In the genomic region with DNA sequence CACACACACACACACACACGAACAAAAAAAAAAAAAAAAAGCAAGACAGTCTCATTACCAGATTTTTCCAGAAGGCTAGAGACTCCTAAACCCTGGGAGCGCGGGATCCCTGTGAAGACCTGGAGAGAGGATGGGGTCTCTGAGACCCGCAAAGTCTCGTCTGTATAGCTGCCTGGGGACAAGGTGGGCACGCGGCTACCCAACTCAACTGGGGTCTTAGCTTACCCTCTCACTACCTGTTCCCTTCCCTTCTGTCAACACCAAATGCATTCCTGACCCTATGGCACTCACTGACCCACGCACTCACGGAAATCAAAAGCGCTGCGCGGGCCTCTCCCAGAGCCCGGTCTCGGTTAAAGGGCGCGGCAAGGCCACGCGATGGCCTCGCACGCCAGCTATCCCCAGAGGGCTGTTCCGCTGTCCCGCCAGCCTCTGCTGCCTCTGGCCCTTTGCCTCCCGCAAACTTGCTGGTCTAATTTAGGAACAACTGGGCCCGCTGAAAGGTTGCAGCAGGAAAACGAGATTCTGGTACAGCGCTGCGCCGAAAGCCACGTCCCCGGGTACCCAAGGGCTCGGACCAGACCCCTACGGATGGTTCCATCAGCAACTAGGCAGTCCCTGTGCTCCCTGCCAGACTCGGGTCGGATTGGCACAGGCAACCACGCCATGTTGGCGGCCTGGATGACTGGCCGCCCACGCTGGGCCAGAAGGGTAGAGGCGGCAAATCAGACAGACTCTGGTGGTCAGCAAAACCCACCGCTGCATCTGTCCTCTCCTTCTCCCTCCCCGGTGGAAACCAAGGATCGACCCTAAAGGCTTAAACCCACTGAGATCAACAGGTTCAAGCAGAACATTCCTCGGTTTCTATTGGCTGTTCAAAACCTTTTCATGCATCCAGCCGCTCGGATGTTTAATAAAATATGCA, we compare ENCODE assay signal across 9 mouse cellular contexts. TPM values are rescaled to one million over a fixed set of nuclear protein-coding genes. Genes with fewer than 3 reads are reported as not detected.
DNase-seq lines count a peak whose midpoint lies in the region; ATAC-seq lines count a peak whose summit lies in the region.
"Had no signal": no experiment of that assay in that cellular context is flagged by ENCODE, and none has a peak within 500 bp of the region (broad histone marks: within the 10 kb centered on the region; RNA-seq: fewer than 3 reads in every experiment).

No protein-coding gene starts in this region.

- H3K27me3 ChIP-seq in lung, embryonic 15.5 days = peaks cover 89% of the 10 kb centered on the region
- peaks cover 100% of the 10 kb centered on the region for H3K27me3 ChIP-seq in embryonic facial prominence, embryonic 10.5 days (replicated peaks; ENCODE audit: low read depth, poor library complexity, severe bottlenecking)
- peaks cover 63% of the 10 kb centered on the region for H3K27me3 ChIP-seq in heart, embryonic 16.5 days (ENCODE audit: control insufficient read depth, insufficient read depth, low read length)
- peaks cover 100% of the 10 kb centered on the region for H3K27me3 ChIP-seq in midbrain, embryonic 10.5 days (ENCODE audit: low read depth, poor library complexity, severe bottlenecking)

- no peaks in the 10 kb centered on the region for H3K36me3 ChIP-seq in lung, embryonic 15.5 days
- H3K36me3 ChIP-seq in embryonic facial prominence, embryonic 10.5 days (replicated peaks) = no peaks in the 10 kb centered on the region
- H3K36me3 ChIP-seq in heart, embryonic 16.5 days (ENCODE audit: control insufficient read depth, insufficient read depth) = no peaks in the 10 kb centered on the region
- H3K36me3 ChIP-seq in midbrain, embryonic 10.5 days = no peaks in the 10 kb centered on the region
- H3K36me3 ChIP-seq: liver, embryonic 15.5 days had no signal

- WGBS in lung, embryonic 15.5 days = 1% methylated on average over 44 of the region's 45 CpGs
- WGBS in embryonic facial prominence, embryonic 10.5 days = under 1% methylated on average over 45 of the region's 45 CpGs
- WGBS in heart, embryonic 16.5 days = 3% methylated on average over 45 of the region's 45 CpGs
- 1% methylated on average over 44 of the region's 45 CpGs for WGBS in midbrain, embryonic 10.5 days

- peaks cover 27% of the 10 kb centered on the region for H3K4me1 ChIP-seq in lung, embryonic 15.5 days
- H3K4me1 ChIP-seq in embryonic facial prominence, embryonic 10.5 days = peaks cover 50% of the 10 kb centered on the region
- peaks cover 16% of the 10 kb centered on the region for H3K4me1 ChIP-seq in heart, embryonic 16.5 days (ENCODE audit: control insufficient read depth, insufficient read depth, low read length)
- H3K4me1 ChIP-seq in midbrain, embryonic 10.5 days = peaks cover 48% of the 10 kb centered on the region

- H3K9me3 ChIP-seq in lung, embryonic 15.5 days = no peaks in the 10 kb centered on the region
- H3K9me3 ChIP-seq in embryonic facial prominence, embryonic 10.5 days = no peaks in the 10 kb centered on the region
- H3K9me3 ChIP-seq in heart, embryonic 16.5 days (replicated peaks; ENCODE audit: control insufficient read depth, low read length) = no peaks in the 10 kb centered on the region
- no peaks in the 10 kb centered on the region for H3K9me3 ChIP-seq in midbrain, embryonic 10.5 days (replicated peaks)
- H3K9me3 ChIP-seq: liver, embryonic 15.5 days had no signal

- no peak overlapping the region for H3K27ac ChIP-seq in lung, embryonic 15.5 days
- peak overlapping the region; percentile 52 for H3K27ac ChIP-seq in embryonic facial prominence, embryonic 10.5 days (replicated peaks)
- no peak overlapping the region for H3K27ac ChIP-seq in heart, embryonic 16.5 days (ENCODE audit: low read length)
- no peak overlapping the region; the same call in 1 of the 2 replicates for H3K27ac ChIP-seq in midbrain, embryonic 10.5 days (replicated peaks)
- H3K27ac ChIP-seq: liver, embryonic 15.5 days had no signal

- no peak overlapping the region for H3K9ac ChIP-seq in lung, embryonic 15.5 days
- no peak overlapping the region for H3K9ac ChIP-seq in heart, embryonic 16.5 days (ENCODE audit: low read length)
- H3K9ac ChIP-seq: liver, embryonic 15.5 days had no signal

- no peak for DNase-seq in lung, postnatal 25 days (ENCODE audit: low spot score)
- DNase-seq in embryonic facial prominence, embryonic 10.5 days (ENCODE audit: low spot score) = peak; percentile 58
- DNase-seq in midbrain, embryonic 10.5 days (ENCODE audit: low spot score) = peak; percentile 60
- no peak for DNase-seq in frontal cortex, postnatal 25 days (ENCODE audit: low spot score in 2 of 2)
- DNase-seq in layer of hippocampus, adult 8-10 months (ENCODE audit: low spot score in 2 of 2) = no peak
- no peak for DNase-seq in thymus, postnatal 36 days

- no peak for ATAC-seq in lung, embryonic 15.5 days (ENCODE audit: borderline replicate concordance, extremely low read depth, low FRiP score, low TSS enrichment)
- no peak for ATAC-seq in heart, embryonic 16.5 days (replicated peaks; ENCODE audit: extremely low read depth, insufficient read depth, low FRiP score)

- 0 out of 2 replicates have a peak overlapping the region, but pooled peaks have one; percentile 19 for H3K4me2 ChIP-seq in lung, embryonic 15.5 days
- peak overlapping the region; percentile 44 for H3K4me2 ChIP-seq in heart, embryonic 16.5 days (ENCODE audit: low read depth, low read length)
- H3K4me2 ChIP-seq: liver, embryonic 15.5 days had no signal

- H3K4me3 ChIP-seq in lung, embryonic 15.5 days = no peak overlapping the region
- peak overlapping the region; percentile 69 for H3K4me3 ChIP-seq in embryonic facial prominence, embryonic 10.5 days
- H3K4me3 ChIP-seq in heart, embryonic 16.5 days (ENCODE audit: low read length) = peak overlapping the region; percentile 38
- peak overlapping the region; percentile 63 for H3K4me3 ChIP-seq in midbrain, embryonic 10.5 days
- H3K4me3 ChIP-seq: liver, embryonic 15.5 days had no signal

RNA-seq across cellular contexts. Expression of a gene that starts 2.5 kb away (rescaled TPM):
- 28.7 and 29.5 TPM in 2 replicates for polyA plus RNA-seq in lung, embryonic 15.5 days (2015; fragmentation: Nextera tagmentation; extraction: Ambion mirVana)
- polyA plus RNA-seq in embryonic facial prominence, embryonic 10.5 days (2016; fragmentation: Nextera tagmentation; extraction: Ambion mirVana) = 42.0 and 45.0 TPM in 2 replicates
- 18.3 and 22.9 TPM in 2 replicates for polyA plus RNA-seq in heart, embryonic 16.5 days (2015; fragmentation: Nextera tagmentation; extraction: Ambion mirVana)
- polyA plus RNA-seq in midbrain, embryonic 10.5 days (2016; fragmentation: Nextera tagmentation; extraction: Ambion mirVana) = 42.2 and 42.7 TPM in 2 replicates
- total RNA-seq in layer of hippocampus, adult 8-10 months (2022) = 10 to 100 TPM; 40.1 to 43.4 (median 41.8) TPM

RNA-seq across cellular contexts. Expression of a gene that starts 2.9 kb away (rescaled TPM):
- polyA plus RNA-seq in lung, embryonic 15.5 days (2015; fragmentation: Nextera tagmentation; extraction: Ambion mirVana) = 1.5 and 3.0 TPM in 2 replicates
- 8.5 and 10.8 TPM in 2 replicates for polyA plus RNA-seq in embryonic facial prominence, embryonic 10.5 days (2016; fragmentation: Nextera tagmentation; extraction: Ambion mirVana)
- polyA plus RNA-seq in heart, embryonic 16.5 days (2015; fragmentation: Nextera tagmentation; extraction: Ambion mirVana) = 3.6 and 4.4 TPM in 2 replicates
- 10.5 and 20.0 TPM in 2 replicates for polyA plus RNA-seq in midbrain, embryonic 10.5 days (2016; fragmentation: Nextera tagmentation; extraction: Ambion mirVana)
- total RNA-seq in layer of hippocampus, adult 8-10 months (2022) = under 1 TPM in 1 of 4 experiments, not detected in 3; 0.27 TPM

Comparison
In these comparisons a context has a peak if more than half of its experiments do, and no peak if none do; other contexts are left out.
1. DNase-seq: peak in embryonic facial prominence, embryonic 10.5 days (single experiment) and midbrain, embryonic 10.5 days (single experiment); none in lung, postnatal 25 days (single experiment), frontal cortex, postnatal 25 days (0 of 2), layer of hippocampus, adult 8-10 months (0 of 2) and thymus, postnatal 36 days (0 of 2).